Mouse (Mus musculus) neural tube, embryonic 12.5 days (tissue): ENCODE measurements around the gene Cdca7l. TPM values are rescaled to one million over a fixed set of nuclear protein-coding genes. Genes with fewer than 3 reads are reported as not detected.
A peak's percentile ranks its signal among the peaks of the same experiment; 100 is the strongest.

Experiments
- ATAC-seq: fragments of 200-750 bp; cut with Nextera tagmentation; 2 replicates; pipeline ENCODE4 v1.8.0; 2017; ENCODE audit warnings: low read depth, mild to moderate bottlenecking, moderate TSS enrichment, moderate library complexity; ENCODE audit not compliant: low FRiP score
- H3K27ac ChIP-seq: fragments of 300-500 bp; sonication (generic); 2 replicates; pipeline ENCODE4 v1.5.1; 2016
- H3K27me3 ChIP-seq: fragments of 300-500 bp; sonication (generic); replicated peaks from 2 replicates; pipeline ENCODE4 v1.6.1; 2016; ENCODE audit warnings: mild to moderate bottlenecking
- H3K36me3 ChIP-seq: fragments of 300-500 bp; sonication (generic); 2 replicates; pipeline ENCODE4 v1.6.1; 2016; ENCODE audit warnings: mild to moderate bottlenecking
- H3K4me1 ChIP-seq: fragments of 300-500 bp; sonication (generic); 2 replicates; pipeline ENCODE4 v1.6.1; 2016
- H3K4me2 ChIP-seq: fragments of 300-500 bp; sonication (generic); replicated peaks from 2 replicates; pipeline ENCODE4 v1.6.1; 2016; ENCODE audit warnings: mild to moderate bottlenecking
- H3K4me3 ChIP-seq: fragments of 300-500 bp; sonication (generic); 2 replicates; pipeline ENCODE4 v1.5.1; 2016
- H3K9ac ChIP-seq: fragments of 300-500 bp; sonication (generic); 2 replicates; pipeline ENCODE4 v1.6.1; 2016; ENCODE audit warnings: mild to moderate bottlenecking
- H3K9me3 ChIP-seq: fragments of 300-500 bp; sonication (generic); 2 replicates; pipeline ENCODE4 v1.6.1; 2016; ENCODE audit warnings: mild to moderate bottlenecking
- WGBS: fragments of 180-500 bp; shearing (Covaris S2); methylation state at CpG from one replicate; pipeline ENCODE4 v1.1.7; 2016; 5-methylcytosine and 5-hydroxymethylcytosine counted together
- polyA plus RNA-seq: library from polyadenylated mRNA; unstranded; fragments of >200 nt; fragmentation: Nextera tagmentation; extraction: Ambion mirVana; gene quantifications from 2 replicates; pipeline ENCODE4 v1.2.1, GENCODE M21; 2016

Gene Cdca7l
- polyA plus RNA-seq, 1 experiment from 2014 or later, result 9.3 TPM

DNA sequence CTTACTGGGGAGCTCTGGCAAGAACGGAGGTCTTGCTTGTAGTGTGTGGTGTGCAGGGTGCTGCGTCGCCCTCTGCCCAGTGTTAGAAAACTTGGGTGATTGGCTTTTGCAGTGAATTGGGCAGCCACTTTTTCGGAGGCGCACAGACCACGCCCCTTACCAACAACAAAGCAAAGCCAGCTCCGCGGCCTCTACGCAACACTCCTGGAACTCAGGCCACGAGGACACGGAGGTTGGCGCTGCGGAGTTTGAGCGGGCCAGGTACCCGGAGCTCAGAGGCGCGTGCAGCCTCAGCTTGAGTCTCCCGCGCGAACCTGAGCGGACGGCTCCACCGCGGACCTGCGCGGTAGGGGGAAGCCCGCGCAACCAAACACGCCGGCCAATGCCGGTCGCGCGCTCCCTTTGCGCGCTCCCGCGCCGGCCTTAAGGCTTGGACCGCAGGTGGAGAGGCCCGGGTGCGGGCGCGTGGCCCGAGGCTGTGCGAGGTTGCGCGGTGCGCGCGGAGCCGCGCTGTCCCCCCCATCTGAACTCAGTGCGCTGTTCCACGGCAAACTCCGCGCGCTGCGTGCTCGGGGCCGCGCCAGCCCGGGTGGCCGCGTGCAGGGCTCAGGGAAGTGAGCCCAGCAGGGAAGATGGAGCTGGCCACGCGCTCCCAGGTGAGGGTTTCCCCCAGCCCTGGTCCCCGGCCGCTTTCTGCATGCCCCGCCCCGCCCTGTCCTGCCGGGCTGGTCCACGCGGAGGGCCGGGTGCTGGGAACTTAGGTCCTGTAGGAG, 39.4 kb downstream of the Cdca7l start:
- WGBS, result under 1% methylated on average over 75 of the region's 75 CpGs
- Histone ChIP-seq H3K36me3 (no peaks in the 10 kb centered on the region), H3K27ac (no peak overlapping the region), H3K27me3 (peaks cover 7% of the 10 kb centered on the region; the same call in 1 of the 2 replicates), H3K4me3 (peak overlapping the region; percentile 72), H3K4me2 (peak overlapping the region; percentile 99), H3K9ac (peak overlapping the region; percentile 74), H3K9me3 (no peaks in the 10 kb centered on the region), H3K4me1 (peaks cover 4% of the 10 kb centered on the region; the same call in 1 of the 2 replicates)
- peak; percentile 93 for ATAC-seq

- H3K36me3 ChIP-seq, result no peaks in the 10 kb centered on the region
- peaks cover 4% of the 10 kb centered on the region; the same call in 1 of the 2 replicates for H3K4me1 ChIP-seq
- H3K27me3 ChIP-seq, result peaks cover 7% of the 10 kb centered on the region; the same call in 1 of the 2 replicates
- H3K4me3 ChIP-seq, result peak overlapping the region; percentile 72
- no peak overlapping the region for H3K27ac ChIP-seq
- peak overlapping the region; percentile 74 for H3K9ac ChIP-seq
- no peaks in the 10 kb centered on the region for H3K9me3 ChIP-seq
- H3K4me2 ChIP-seq, result peak overlapping the region; percentile 99
- WGBS, result under 1% methylated on average over 15 of the region's 15 CpGs
- ATAC-seq, result no peak
Observed at GRCm38 (mm10) chr12:117844075-117844408, 40.0 kb downstream of the Cdca7l start.

GRCm38 (mm10) chr12:117844917-117845316, 40.8 kb downstream of the Cdca7l start:
- Histone ChIP-seq H3K9me3 (no peaks in the 10 kb centered on the region), H3K4me2 (peak overlapping the region; percentile 99), H3K27me3 (peaks cover 7% of the 10 kb centered on the region; the same call in 1 of the 2 replicates), H3K27ac (no peak overlapping the region), H3K9ac (no peak overlapping the region), H3K4me3 (no peak overlapping the region), H3K4me1 (peaks cover 4% of the 10 kb centered on the region; the same call in 1 of the 2 replicates), H3K36me3 (no peaks in the 10 kb centered on the region)
- ATAC-seq, result no peak
- 28% methylated on average over 2 of the region's 2 CpGs for WGBS

- ATAC-seq, result no peak
- WGBS, result 94% methylated on average over 6 of the region's 6 CpGs
Observed at GRCm38 (mm10) chr12:117848621-117849020, 44.5 kb downstream of the Cdca7l start.

GRCm38 (mm10) chr12:117850472-117850871, 46.4 kb downstream of the Cdca7l start:
- no peak overlapping the region for H3K27ac ChIP-seq
- peaks cover 5% of the 10 kb centered on the region; the same call in 1 of the 2 replicates for H3K4me1 ChIP-seq
- no peaks in the 10 kb centered on the region for H3K36me3 ChIP-seq
- no peak overlapping the region for H3K4me2 ChIP-seq
- H3K4me3 ChIP-seq, result no peak overlapping the region
- 18% methylated on average over 10 of the region's 10 CpGs for WGBS
- H3K9me3 ChIP-seq, result no peaks in the 10 kb centered on the region
- H3K9ac ChIP-seq, result no peak overlapping the region
- no peak for ATAC-seq
- no peaks in the 10 kb centered on the region for H3K27me3 ChIP-seq

More at GRCm38 (mm10) chr12:117848621-117849020, 44.5 kb downstream of the Cdca7l start:
- Histone ChIP-seq H3K4me1 (peaks cover 5% of the 10 kb centered on the region; the same call in 1 of the 2 replicates), H3K4me3 (no peak overlapping the region), H3K36me3 (no peaks in the 10 kb centered on the region), H3K27me3 (0 out of 2 replicates have a peak, but pooled peaks cover 2% of the 10 kb centered on the region), H3K9me3 (no peaks in the 10 kb centered on the region), H3K4me2 (no peak overlapping the region), H3K27ac (no peak overlapping the region), H3K9ac (no peak overlapping the region)

DNA sequence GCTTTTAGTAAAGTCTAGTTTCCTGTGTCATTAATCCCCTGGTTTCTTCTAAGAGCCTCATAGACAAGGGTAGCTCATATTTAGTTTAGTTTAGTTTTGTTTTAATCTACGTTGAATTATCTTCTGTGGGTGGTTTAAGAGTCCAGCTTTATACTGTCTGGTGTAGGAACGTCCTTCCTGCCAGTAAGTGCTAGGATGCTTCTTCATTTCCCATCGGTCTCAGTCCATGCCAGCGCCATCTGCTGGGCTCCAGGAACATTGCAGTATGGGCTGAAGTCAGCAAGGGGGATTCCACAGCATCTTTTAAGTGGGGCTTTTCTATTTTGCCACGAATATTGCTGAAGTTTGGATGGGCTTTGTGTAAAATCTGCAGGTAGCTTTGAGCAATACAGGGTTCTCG, 49.2 kb downstream of the Cdca7l start:
- H3K27ac ChIP-seq, result no peak overlapping the region
- no peaks in the 10 kb centered on the region for H3K36me3 ChIP-seq
- 27% methylated on average over 6 of the region's 6 CpGs for WGBS
- H3K9ac ChIP-seq, result no peak overlapping the region
- H3K27me3 ChIP-seq, result no peaks in the 10 kb centered on the region
- no peaks in the 10 kb centered on the region for H3K9me3 ChIP-seq
- H3K4me1 ChIP-seq, result peaks cover 5% of the 10 kb centered on the region; the same call in 1 of the 2 replicates
- no peak overlapping the region for H3K4me3 ChIP-seq
- ATAC-seq, result no peak
- H3K4me2 ChIP-seq, result no peak overlapping the region

GRCm38 (mm10) chr12:117857023-117857422, 52.9 kb downstream of the Cdca7l start:
- H3K36me3 ChIP-seq, result no peaks in the 10 kb centered on the region
- H3K9ac ChIP-seq, result no peak overlapping the region
- 80% methylated on average over 9 of the region's 9 CpGs for WGBS
- H3K27ac ChIP-seq, result no peak overlapping the region
- ATAC-seq, result no peak
- no peak overlapping the region for H3K4me3 ChIP-seq
- H3K4me2 ChIP-seq, result no peak overlapping the region
- H3K4me1 ChIP-seq, result no peaks in the 10 kb centered on the region
- H3K27me3 ChIP-seq, result no peaks in the 10 kb centered on the region
- no peaks in the 10 kb centered on the region for H3K9me3 ChIP-seq

DNA sequence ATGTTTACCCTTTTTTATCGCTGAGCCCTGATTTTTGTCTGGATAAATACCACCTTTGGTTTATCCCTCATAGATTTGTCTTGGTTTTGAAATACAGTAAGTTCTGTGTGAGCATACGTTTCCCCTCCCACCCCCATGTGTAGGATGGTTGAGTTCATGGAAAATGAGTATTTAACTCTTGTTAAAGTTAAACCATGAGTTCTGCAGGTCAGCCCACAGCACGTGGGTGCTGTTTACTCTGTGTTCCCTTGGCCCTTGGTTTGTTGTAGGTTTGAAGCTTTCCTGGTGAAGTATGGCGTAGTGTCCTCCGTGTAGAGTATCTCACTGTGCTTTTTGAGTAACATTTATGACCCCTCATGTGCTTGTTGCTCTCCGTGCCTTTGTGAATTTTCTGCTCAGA, 53.8 kb downstream of the Cdca7l start:
- ATAC-seq, result no peak

DNA sequence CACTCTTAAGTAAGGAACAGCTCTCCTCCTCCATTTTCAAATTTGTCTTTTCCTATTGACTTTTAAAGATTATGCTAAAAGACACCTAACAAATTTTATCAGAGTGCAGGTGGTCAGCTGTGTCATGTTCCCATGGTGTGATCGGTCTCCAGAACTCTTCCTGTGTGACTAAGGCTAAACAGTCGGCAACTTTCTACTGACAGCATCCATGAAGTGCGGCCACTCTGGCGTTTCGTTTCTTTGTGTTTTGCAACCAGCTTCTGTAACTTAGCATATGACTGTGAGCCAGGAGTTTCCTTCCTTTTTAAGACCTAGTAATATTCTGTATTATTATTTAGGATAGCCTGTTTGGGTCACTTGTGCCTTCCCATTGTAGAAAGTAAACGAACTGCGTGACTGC, 56.8 kb downstream of the Cdca7l start:
- no peak for ATAC-seq
- H3K4me2 ChIP-seq, result no peak overlapping the region
- no peaks in the 10 kb centered on the region for H3K27me3 ChIP-seq
- no peaks in the 10 kb centered on the region for H3K9me3 ChIP-seq
- H3K9ac ChIP-seq, result no peak overlapping the region
- WGBS, result 79% methylated on average over 7 of the region's 7 CpGs
- H3K36me3 ChIP-seq, result no peaks in the 10 kb centered on the region
- H3K27ac ChIP-seq, result no peak overlapping the region
- no peak overlapping the region for H3K4me3 ChIP-seq
- no peaks in the 10 kb centered on the region for H3K4me1 ChIP-seq

More for the DNA sequence above, 53.8 kb downstream of the Cdca7l start:
- H3K4me3 ChIP-seq, result no peak overlapping the region
- H3K36me3 ChIP-seq, result no peaks in the 10 kb centered on the region
- WGBS, result 89% methylated on average over 6 of the region's 6 CpGs
- no peak overlapping the region for H3K4me2 ChIP-seq
- no peaks in the 10 kb centered on the region for H3K4me1 ChIP-seq
- no peaks in the 10 kb centered on the region for H3K9me3 ChIP-seq
- H3K9ac ChIP-seq, result no peak overlapping the region
- no peak overlapping the region for H3K27ac ChIP-seq
- no peaks in the 10 kb centered on the region for H3K27me3 ChIP-seq

GRCm38 (mm10) chr12:117861249-117861648, 57.2 kb downstream of the Cdca7l start:
- H3K27me3 ChIP-seq, result no peaks in the 10 kb centered on the region
- no peaks in the 10 kb centered on the region for H3K9me3 ChIP-seq
- H3K4me2 ChIP-seq, result no peak overlapping the region
- no peak overlapping the region for H3K4me3 ChIP-seq
- no peak overlapping the region for H3K9ac ChIP-seq
- WGBS, result 77% methylated on average over 3 of the region's 3 CpGs
- no peak overlapping the region for H3K27ac ChIP-seq
- no peaks in the 10 kb centered on the region for H3K36me3 ChIP-seq
- H3K4me1 ChIP-seq, result no peaks in the 10 kb centered on the region
- ATAC-seq, result no peak

GRCm38 (mm10) chr12:117862655-117863054, 58.6 kb downstream of the Cdca7l start:
- H3K36me3 ChIP-seq, result no peaks in the 10 kb centered on the region
- no peaks in the 10 kb centered on the region for H3K9me3 ChIP-seq
- 85% methylated on average over 5 of the region's 5 CpGs for WGBS
- H3K4me1 ChIP-seq, result no peaks in the 10 kb centered on the region
- H3K4me2 ChIP-seq, result no peak overlapping the region
- no peak overlapping the region for H3K27ac ChIP-seq
- H3K4me3 ChIP-seq, result no peak overlapping the region
- no peaks in the 10 kb centered on the region for H3K27me3 ChIP-seq
- ATAC-seq, result no peak
- H3K9ac ChIP-seq, result no peak overlapping the region

DNA sequence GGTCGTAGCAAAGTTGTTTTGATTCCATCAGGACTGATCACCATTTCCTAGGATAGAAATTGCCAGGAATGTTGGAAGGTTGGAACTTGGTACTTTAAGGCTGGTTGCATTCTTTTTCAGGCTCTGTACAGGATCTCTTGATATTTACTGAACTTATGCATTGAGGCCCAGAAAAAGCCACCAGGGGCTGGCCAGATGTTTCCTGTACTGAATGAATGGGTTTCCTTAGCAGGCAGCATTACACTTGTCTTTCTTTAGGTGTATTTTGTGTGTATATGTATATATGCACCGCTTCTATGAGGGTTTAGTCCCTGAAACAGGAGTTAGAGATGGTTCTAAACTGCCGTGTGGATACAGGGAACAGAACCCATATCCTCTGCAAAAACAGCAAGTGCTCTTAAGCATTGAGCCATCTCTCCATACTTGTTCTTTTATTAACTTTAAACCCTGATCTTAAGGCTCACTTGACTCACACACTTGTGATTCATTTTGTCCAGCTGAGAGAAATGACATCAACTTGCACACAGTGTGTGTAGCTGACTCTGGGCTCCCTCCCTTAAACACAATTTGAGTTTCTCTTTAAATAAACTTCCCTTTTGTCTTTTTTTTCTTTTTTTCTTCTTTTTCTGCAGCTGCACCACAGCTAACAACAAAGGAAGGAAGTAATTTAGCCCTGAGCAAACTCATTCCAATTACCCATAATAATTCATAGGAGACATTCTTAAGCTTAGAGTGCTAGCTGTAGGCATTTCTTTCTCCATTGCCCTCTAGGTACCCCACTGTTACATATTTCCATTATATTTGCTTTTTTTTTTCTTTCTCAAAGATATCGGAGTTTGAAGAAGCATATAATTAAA, 63.8 kb downstream of the Cdca7l start:
- 92% methylated on average over 4 of the region's 4 CpGs for WGBS
- peaks cover 4% of the 10 kb centered on the region; the same call in 1 of the 2 replicates for H3K36me3 ChIP-seq
- no peak for ATAC-seq
- H3K4me3 ChIP-seq, result no peak overlapping the region
- no peak overlapping the region for H3K27ac ChIP-seq
- 0 out of 2 replicates have a peak, but pooled peaks cover 4% of the 10 kb centered on the region for H3K9me3 ChIP-seq
- H3K27me3 ChIP-seq, result no peaks in the 10 kb centered on the region
- H3K4me1 ChIP-seq, result no peaks in the 10 kb centered on the region
- H3K4me2 ChIP-seq, result no peak overlapping the region
- H3K9ac ChIP-seq, result no peak overlapping the region
